Mouse (Mus musculus) regulatory T cell (primary cell): ENCODE data around the gene Fcgrt.

Source experiments
- in situ Hi-C: fragments of 300-600 bp; cut with MboI, MseI; formaldehyde crosslinking; loops from one replicate; pipeline ENCODE4 v1.15.1; 2025; ENCODE audit warnings: high pct_unique_total_duplicates

Fcgrt gene

GRCm38 (mm10) chr7:45129776-45130512 is 26.3 kb upstream of the Fcgrt start:
- in situ Hi-C loops: loop anchor here (5.0 to 10.0 kb wide), 2 partner anchors 48 to 275 kb away; partner anchors contain the start of gene Pnkp

- in situ Hi-C loops: loop anchor here (5.0 to 10.0 kb wide), 2 partner anchors 47 to 275 kb away; partner anchors contain the start of gene Pnkp
These were observed 25.7 kb upstream of the Fcgrt start for GRCm38 (mm10) chr7:45129318-45129717.

GRCm38 (mm10) chr7:45128624-45129246 is 25.1 kb upstream of the Fcgrt start, which contains the start of gene Rpl13a:
Rpl13a (minus strand) TSS chr7:45128761.
- in situ Hi-C loops: loop anchor here (5.0 to 10.0 kb wide), 2 partner anchors 46 to 274 kb away; partner anchors contain the start of gene Pnkp

GRCm38 (mm10) chr7:45127700-45128224 is 24.1 kb upstream of the Fcgrt start:
- in situ Hi-C loops: loop anchor here (5.0 to 10.0 kb wide), 2 partner anchors 45 to 273 kb away; partner anchors contain the start of gene Pnkp

GRCm38 (mm10) chr7:45126844-45127699 is 23.4 kb upstream of the Fcgrt start:
- in situ Hi-C loops: loop anchor here (5.0 to 10.0 kb wide), 2 partner anchors 45 to 272 kb away; partner anchors contain the start of gene Pnkp

- in situ Hi-C loops: loop anchor here (5.0 to 10.0 kb wide), 2 partner anchors 44 to 271 kb away; partner anchors contain the start of gene Pnkp
These were observed 22.6 kb upstream of the Fcgrt start for GRCm38 (mm10) chr7:45126147-45126843.

- in situ Hi-C loops: loop anchor here (5.0 to 10.0 kb wide), 2 partner anchors 43 to 271 kb away; partner anchors contain the start of gene Pnkp
These were observed 22.0 kb upstream of the Fcgrt start for GRCm38 (mm10) chr7:45125649-45126048.

GRCm38 (mm10) chr7:45125144-45125600 is 21.5 kb upstream of the Fcgrt start:
- in situ Hi-C loops: loop anchor here (5.0 to 10.0 kb wide), 2 partner anchors 43 to 270 kb away; partner anchors contain the start of gene Pnkp

- in situ Hi-C loops: loop anchor here (5.0 to 10.0 kb wide), 2 partner anchors 42 to 270 kb away; partner anchors contain the start of gene Pnkp
These were observed 20.8 kb upstream of the Fcgrt start, which contains the start of gene Rps11 for GRCm38 (mm10) chr7:45124224-45125143. Rps11 (minus strand) TSS chr7:45124439.

- in situ Hi-C loops: loop anchor here (10.0 kb wide), 1 partner anchor 268 kb away; the partner anchor contains the start of gene Pnkp
These were observed 19.5 kb upstream of the Fcgrt start for GRCm38 (mm10) chr7:45123186-45123570.

- in situ Hi-C loops: loop anchor here (10.0 kb wide), 1 partner anchor 268 kb away; the partner anchor contains the start of gene Pnkp
These were observed 19.0 kb upstream of the Fcgrt start for GRCm38 (mm10) chr7:45122561-45123185.

GRCm38 (mm10) chr7:45121966-45122365 is 18.3 kb upstream of the Fcgrt start:
- in situ Hi-C loops: loop anchor here (10.0 kb wide), 1 partner anchor 267 kb away; the partner anchor contains the start of gene Pnkp

GRCm38 (mm10) chr7:45121404-45121803 is 17.8 kb upstream of the Fcgrt start:
- in situ Hi-C loops: loop anchor here (10.0 kb wide), 1 partner anchor 267 kb away; the partner anchor contains the start of gene Pnkp

GRCm38 (mm10) chr7:45119780-45120709 is 16.4 kb upstream of the Fcgrt start:
- in situ Hi-C loops: loop anchor here (10.0 kb wide), 1 partner anchor 265 kb away; the partner anchor contains the start of gene Pnkp

GRCm38 (mm10) chr7:45118336-45118735 is 14.7 kb upstream of the Fcgrt start:
- in situ Hi-C loops: no loop called here

GRCm38 (mm10) chr7:45117566-45117965 is 13.9 kb upstream of the Fcgrt start:
- in situ Hi-C loops: no loop called here

GRCm38 (mm10) chr7:45113476-45113875 is 9.8 kb upstream of the Fcgrt start:
- in situ Hi-C loops: no loop called here
